Mouse (Mus musculus) frontal cortex, adult 2 months (tissue): Measurements from ENCODE around the gene Ftcd. TPM values are rescaled to one million over a fixed set of nuclear protein-coding genes. Genes with fewer than 3 reads are reported as not detected.

Experiments used
- DNase-seq, 2 experiments: peaks; one replicate each; pipeline ENCODE4 v3.0.0; 2022; ENCODE audit warnings: low spot score in 1 of 2; ENCODE audit errors: extremely low spot score in 1 of 2
- polyA plus RNA-seq: library from polyadenylated mRNA; depleted of rRNA; stranded (reverse); fragments of >200 nt; gene quantifications from 2 replicates; pipeline ENCODE4 v1.2.3, GENCODE M21; 2012; rRNA removed

Gene Ftcd
- polyA plus RNA-seq, 1 experiment, result not detected

GRCm38 (mm10) chr10:76602690-76603089 lies 27.2 kb downstream of the Ftcd start:
- DNase-seq, result no peak

DNA sequence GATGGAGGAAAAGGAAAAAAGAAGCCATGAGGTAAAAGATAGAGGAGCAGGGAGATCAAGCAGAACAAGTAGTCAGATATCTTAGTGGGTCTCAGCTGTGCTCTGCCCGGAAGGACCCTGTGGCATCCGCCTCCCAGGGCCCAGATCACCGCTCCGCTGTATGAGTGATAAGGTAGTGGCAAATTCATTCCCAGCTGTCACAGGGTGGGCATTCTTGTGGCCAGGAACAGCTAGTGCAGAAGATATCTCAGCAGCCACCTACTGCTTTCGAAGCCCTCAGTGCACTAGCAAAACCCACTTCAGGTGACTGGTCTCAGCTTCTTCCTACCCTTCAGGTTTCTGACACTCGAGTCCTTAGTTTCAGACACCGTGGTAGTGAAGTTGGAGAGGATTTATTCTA lies 37.0 kb downstream of the Ftcd start:
- DNase-seq, result no peak

- no peak for DNase-seq
These were observed 47.0 kb downstream of the Ftcd start for GRCm38 (mm10) chr10:76622411-76622810.

GRCm38 (mm10) chr10:76622928-76623680 lies 47.7 kb downstream of the Ftcd start, which contains the start of gene Col6a2:
TSS of gene Col6a2 (minus strand) at chr10:76623630.
- DNase-seq, result peak; percentile 10 to 80

- DNase-seq, result no peak
These were observed 48.3 kb downstream of the Ftcd start for GRCm38 (mm10) chr10:76623734-76624133.

DNA sequence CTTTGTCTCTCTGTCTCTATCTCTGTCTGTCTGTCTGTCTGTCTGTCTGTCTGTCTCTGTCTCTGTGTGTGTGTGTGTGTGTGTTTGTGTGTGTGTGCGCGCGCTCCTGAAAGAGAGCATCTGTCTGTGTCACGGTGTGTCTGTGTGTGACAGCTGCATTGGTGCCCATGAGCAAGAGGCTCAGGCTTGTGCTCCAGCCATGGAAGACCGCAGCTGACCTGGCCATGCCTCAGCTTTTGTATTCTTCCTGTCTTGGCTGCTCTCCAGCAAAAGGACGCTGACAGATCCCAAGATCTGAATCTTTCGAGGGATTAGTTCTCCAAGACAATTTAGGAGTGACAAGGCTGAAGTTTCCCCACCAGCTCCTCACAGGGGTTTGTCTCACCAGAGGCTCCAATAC lies 49.5 kb downstream of the Ftcd start:
- DNase-seq, result no peak

- DNase-seq, result no peak
These were observed 52.3 kb downstream of the Ftcd start for GRCm38 (mm10) chr10:76627714-76628113.

- no peak for DNase-seq
These were observed 55.2 kb downstream of the Ftcd start for GRCm38 (mm10) chr10:76630657-76631056.

DNA sequence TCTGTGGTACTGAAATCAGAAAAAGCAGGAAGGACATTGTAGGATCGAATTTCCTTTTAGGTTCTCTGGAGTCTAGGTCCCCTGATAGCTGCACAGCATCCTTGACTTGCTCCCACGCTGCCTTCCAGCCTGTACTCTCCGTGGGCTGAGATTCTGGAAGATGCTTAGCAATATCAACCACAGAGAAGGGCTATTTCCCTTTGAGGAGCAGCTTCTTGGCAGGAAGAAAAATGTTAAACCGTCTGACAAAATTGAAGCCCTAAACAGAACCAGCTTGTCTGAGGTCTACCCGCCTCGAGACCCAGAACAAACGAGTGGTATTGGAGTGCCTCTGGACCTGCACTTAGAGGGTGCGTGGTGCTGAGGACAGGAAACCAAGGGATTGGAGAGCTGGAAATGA lies 57.2 kb downstream of the Ftcd start:
- peak; percentile 38 to 76 for DNase-seq

GRCm38 (mm10) chr10:76634094-76634571 lies 58.7 kb downstream of the Ftcd start:
- no peak for DNase-seq

GRCm38 (mm10) chr10:76634584-76634983 lies 59.1 kb downstream of the Ftcd start:
- no peak for DNase-seq

- peak in 1 of 2 experiments; percentile 24 for DNase-seq
These were observed 60.6 kb downstream of the Ftcd start for GRCm38 (mm10) chr10:76636026-76636425.

- no peak for DNase-seq
These were observed 61.2 kb downstream of the Ftcd start for GRCm38 (mm10) chr10:76636601-76637000.

Other genes starting within 250 kb of the Ftcd start
- gene Dip2a, start 230.4 kb upstream of the Ftcd start, polyA plus RNA-seq, result 39.2 and 43.1 TPM in 2 replicates
- gene AC141477.1, start 135.2 kb upstream of the Ftcd start, polyA plus RNA-seq, result not detected in 2 replicates
- 22.8 and 24.3 TPM in 2 replicates for gene Pcnt, start 132.9 kb upstream of the Ftcd start, polyA plus RNA-seq
- not detected in 2 replicates for gene 2610028H24Rik, start 126.6 kb upstream of the Ftcd start, polyA plus RNA-seq
- gene Mcm3ap, start 106.7 kb upstream of the Ftcd start, polyA plus RNA-seq, result 49.5 and 51.7 TPM in 2 replicates
- 3.0 and 3.6 TPM in 2 replicates for gene Ybey, start 106.5 kb upstream of the Ftcd start, polyA plus RNA-seq
- gene Lss, start 44.1 kb upstream of the Ftcd start, polyA plus RNA-seq, result 27.3 and 29.2 TPM in 2 replicates
- 0.44 and 0.46 TPM in 2 replicates for gene Spatc1l, start 13.4 kb upstream of the Ftcd start, polyA plus RNA-seq
- 18.1 and 22.4 TPM in 2 replicates for gene Col6a2, start 48.0 kb downstream of the Ftcd start, polyA plus RNA-seq
- gene Col6a1, start 150.5 kb downstream of the Ftcd start, polyA plus RNA-seq, result 169 and 240 TPM in 2 replicates